ENCODE assay signal across 20 mouse cellular contexts in genomic region chr6:58847836-58848235, GRCm38 (mm10). TPM values are rescaled to one million over a fixed set of nuclear protein-coding genes. Genes with fewer than 3 reads are reported as not detected.
A peak's percentile ranks its signal among the peaks of the same experiment; 100 is the strongest.
DNase-seq lines count a peak whose midpoint lies in the region; ATAC-seq and TF ChIP-seq lines count a peak whose summit lies in the region.
"Had no signal": no experiment of that assay in that cellular context is flagged by ENCODE, and none has a peak within 500 bp of the region (broad histone marks: within the 10 kb centered on the region; RNA-seq: fewer than 3 reads in every experiment).

No protein-coding gene starts in this region.

- no peak overlapping the region for H3K4me2 ChIP-seq in kidney, embryonic 16.5 days (replicated peaks; ENCODE audit: low read depth, low read length)
- H3K4me2 ChIP-seq in stomach, postnatal 0 days (replicated peaks; ENCODE audit: low read depth), result no peak overlapping the region
- H3K4me2 ChIP-seq: embryonic facial prominence, embryonic 13.5 days; hindbrain, embryonic 14.5 days; liver, embryonic 13.5 days; stomach, embryonic 15.5 days had no signal

- H3K9ac ChIP-seq in kidney, embryonic 16.5 days (replicated peaks; ENCODE audit: low read length), result no peak overlapping the region
- H3K9ac ChIP-seq in stomach, postnatal 0 days (ENCODE audit: low read length), result no peak overlapping the region
- H3K9ac ChIP-seq: embryonic facial prominence, embryonic 13.5 days; hindbrain, embryonic 14.5 days; liver, embryonic 13.5 days; stomach, embryonic 15.5 days had no signal

- no peak for TF ChIP-seq CTCF in embryonic fibroblast, embryonic 13.5 days (IDR thresholded peaks at IDR 0.05; ENCODE audit: borderline replicate concordance, insufficient read depth, low read length)
- no peak for TF ChIP-seq CTCF in stomach, postnatal 0 days (IDR thresholded peaks at IDR 0.05; ENCODE audit: low read depth)

- H3K4me1 ChIP-seq in kidney, embryonic 16.5 days (ENCODE audit: insufficient read depth, low read length), result no peaks in the 10 kb centered on the region
- peaks cover 5% of the 10 kb centered on the region for H3K4me1 ChIP-seq in embryonic fibroblast, embryonic 13.5 days (ENCODE audit: control insufficient read depth, insufficient read depth, low read length)
- H3K4me1 ChIP-seq in stomach, postnatal 0 days (replicated peaks; ENCODE audit: control insufficient read depth, insufficient read depth), result no peaks in the 10 kb centered on the region
- H3K4me1 ChIP-seq: stomach, embryonic 15.5 days had no signal

- ATAC-seq in kidney, embryonic 16.5 days (ENCODE audit: low FRiP score, low TSS enrichment), result no peak
- peak; percentile 78 for ATAC-seq in stomach, postnatal 0 days (ENCODE audit: low FRiP score, low TSS enrichment)
- ATAC-seq: forebrain, embryonic 16.5 days had no signal

- no peaks in the 10 kb centered on the region for H3K27me3 ChIP-seq in kidney, embryonic 16.5 days (ENCODE audit: insufficient read depth, low read length)
- no peaks in the 10 kb centered on the region for H3K27me3 ChIP-seq in stomach, postnatal 0 days (ENCODE audit: control insufficient read depth, insufficient read depth, low read length)
- H3K27me3 ChIP-seq: embryonic facial prominence, embryonic 13.5 days; liver, embryonic 13.5 days; stomach, embryonic 15.5 days had no signal

- TF ChIP-seq POLR2A in embryonic fibroblast, embryonic 13.5 days (IDR thresholded peaks at IDR 0.05; ENCODE audit: low read depth, low read length), result no peak

- peak; percentile 19 for DNase-seq in kidney, adult 11 months
- DNase-seq in urinary bladder, postnatal 36 days (ENCODE audit: low spot score in 2 of 2), result peak; percentile 3 to 38
- DNase-seq in urinary bladder, adult 2 months (ENCODE audit: low spot score), result no peak
- DNase-seq in stomach, postnatal 0 days (ENCODE audit: low spot score), result peak; percentile 55
- no peak for DNase-seq in left cerebral cortex, postnatal 4 days
- no peak for DNase-seq in cerebellum, adult 18-20 months
- DNase-seq: cerebellum, adult 2 months; gastrocnemius, postnatal 10 days; heart, postnatal 10 days; liver, embryonic 13.5 days; spleen, adult 18-20 months; thymus, postnatal 14 days had no signal

- H3K9me3 ChIP-seq in kidney, embryonic 16.5 days (ENCODE audit: low read length), result no peaks in the 10 kb centered on the region
- no peaks in the 10 kb centered on the region for H3K9me3 ChIP-seq in stomach, postnatal 0 days (ENCODE audit: control insufficient read depth, low read length)
- H3K9me3 ChIP-seq: embryonic facial prominence, embryonic 13.5 days; liver, embryonic 13.5 days; stomach, embryonic 15.5 days had no signal

- TF ChIP-seq EP300 in stomach, postnatal 0 days (optimal IDR thresholded peaks at IDR 0.05), result no peak

- no peak overlapping the region for H3K27ac ChIP-seq in kidney, embryonic 16.5 days (ENCODE audit: low read length)
- peak overlapping the region; percentile 23; the same call in 1 of the 2 replicates for H3K27ac ChIP-seq in embryonic fibroblast, embryonic 13.5 days (ENCODE audit: insufficient read depth, low read length)
- H3K27ac ChIP-seq in stomach, postnatal 0 days (replicated peaks), result no peak overlapping the region
- H3K27ac ChIP-seq: embryonic facial prominence, embryonic 13.5 days; hindbrain, embryonic 14.5 days; liver, embryonic 13.5 days had no signal

- 62% methylated on average over 5 of the region's 5 CpGs for WGBS in kidney, embryonic 16.5 days
- WGBS in stomach, postnatal 0 days, result 60% methylated on average over 5 of the region's 5 CpGs

- no peaks in the 10 kb centered on the region for H3K36me3 ChIP-seq in kidney, embryonic 16.5 days (ENCODE audit: insufficient read depth, low read length)
- no peaks in the 10 kb centered on the region for H3K36me3 ChIP-seq in stomach, postnatal 0 days (ENCODE audit: control insufficient read depth, insufficient read depth, low read length)
- H3K36me3 ChIP-seq: embryonic facial prominence, embryonic 13.5 days; liver, embryonic 13.5 days; stomach, embryonic 15.5 days had no signal

- intact Hi-C loops in left cerebral cortex, postnatal 4 days (cut with DNase I), result no loop called here

- H3K4me3 ChIP-seq in kidney, embryonic 16.5 days (ENCODE audit: low read length), result no peak overlapping the region
- H3K4me3 ChIP-seq in embryonic fibroblast, embryonic 13.5 days (ENCODE audit: insufficient read depth, low read length), result no peak overlapping the region
- H3K4me3 ChIP-seq in stomach, postnatal 0 days (ENCODE audit: low read depth, low read length), result no peak overlapping the region
- H3K4me3 ChIP-seq: embryonic facial prominence, embryonic 13.5 days; liver, embryonic 13.5 days; stomach, embryonic 15.5 days had no signal

RNA-seq across cellular contexts. Expression of gene Herc3, which starts 16.6 kb away (rescaled TPM):
- 7.2 and 10.1 TPM in 2 replicates for polyA plus RNA-seq in kidney, embryonic 16.5 days (2015; fragmentation: Nextera tagmentation; extraction: Ambion mirVana)
- 9.4 and 11.6 TPM in 2 replicates for polyA plus RNA-seq in urinary bladder, adult 2 months (2012; rRNA removed)
- 13.5 and 16.7 TPM in 2 replicates for polyA plus RNA-seq in embryonic fibroblast, embryonic 13.5 days (2011; ENCODE audit: insufficient read length, low read depth, missing spikeins)
- polyA plus RNA-seq in stomach, postnatal 0 days (2015; fragmentation: Nextera tagmentation; extraction: Ambion mirVana), result 11.0 and 13.1 TPM in 2 replicates
- 100 to 1,000 TPM; 136 to 139 TPM for total RNA-seq in left cerebral cortex, postnatal 4 days (2021)

RNA-seq across cellular contexts. Expression of gene Nap1l5, which starts 59.0 kb away (rescaled TPM):
- polyA plus RNA-seq in kidney, embryonic 16.5 days (2015; fragmentation: Nextera tagmentation; extraction: Ambion mirVana), result 0.85 and 1.8 TPM in 2 replicates
- polyA plus RNA-seq in urinary bladder, adult 2 months (2012; rRNA removed), result 3.9 and 5.6 TPM in 2 replicates
- 1.2 and 4.0 TPM in 2 replicates for polyA plus RNA-seq in embryonic fibroblast, embryonic 13.5 days (2011; ENCODE audit: insufficient read length, low read depth, missing spikeins)
- polyA plus RNA-seq in stomach, postnatal 0 days (2015; fragmentation: Nextera tagmentation; extraction: Ambion mirVana), result 7.5 and 9.3 TPM in 2 replicates
- total RNA-seq in left cerebral cortex, postnatal 4 days (2021), result 10 to 100 TPM; 53.5 to 90.9 TPM
- total RNA-seq: megakaryocyte-erythroid progenitor cell, adult 5-6 weeks; monocyte, adult 5-6 weeks had no signal

Comparison
In these comparisons a context has a peak if more than half of its experiments do, and no peak if none do; other contexts are left out.
1. DNase-seq: peak in kidney, adult 11 months (single experiment), urinary bladder, postnatal 36 days (2 of 2) and stomach, postnatal 0 days (single experiment); none in urinary bladder, adult 2 months (single experiment), left cerebral cortex, postnatal 4 days (single experiment) and cerebellum, adult 18-20 months (0 of 2).